Mouse (Mus musculus): ENCODE measurements at regions not wholly inside any gene's neighbourhood (a gene's known extent, or its start where the extent isn't known, plus 50 kb on each side); places are given as distances from the start of the nearest gene placed in this dataset.
"Not testable (repeated sequence)": the region's sequence is repeated elsewhere in the genome, so short reads cannot be mapped to it uniquely, and the experiment has no call there.

- no peak for DNase-seq (ENCODE audit: low spot score in 2 of 2)
Observed at GRCm38 (mm10) chr7:122820587-122821535, 144.6 kb upstream of the Rbbp6 start.

GRCm38 (mm10) chr7:122823429-122823828, 142.1 kb upstream of the Rbbp6 start:
- DNase-seq (ENCODE audit: low spot score in 2 of 2), result peak in 1 of 2 experiments; percentile 39

- no peak for DNase-seq (ENCODE audit: low spot score in 2 of 2)
Observed at GRCm38 (mm10) chr7:122839091-122839490, 126.4 kb upstream of the Rbbp6 start.

- no peak for DNase-seq (ENCODE audit: low spot score in 2 of 2)
Observed at GRCm38 (mm10) chr7:122844831-122845230, 120.7 kb upstream of the Rbbp6 start.

- peak; percentile 42 to 60 for DNase-seq (ENCODE audit: low spot score in 2 of 2)
Observed at GRCm38 (mm10) chr7:122847376-122847775, 118.1 kb upstream of the Rbbp6 start.

- DNase-seq (ENCODE audit: low spot score in 2 of 2), result no peak
Observed at GRCm38 (mm10) chr7:122873386-122873785, 92.1 kb upstream of the Rbbp6 start.

- DNase-seq (ENCODE audit: low spot score in 2 of 2), result no peak
Observed at GRCm38 (mm10) chr7:122876286-122876685, 89.2 kb upstream of the Rbbp6 start.

GRCm38 (mm10) chr7:122881890-122882500, 83.5 kb upstream of the Rbbp6 start:
- not testable (repeated sequence) for DNase-seq (ENCODE audit: low spot score in 2 of 2)

GRCm38 (mm10) chr7:122886737-122887136, 78.7 kb upstream of the Rbbp6 start:
- no peak for DNase-seq (ENCODE audit: low spot score in 2 of 2)

- no peak for DNase-seq (ENCODE audit: low spot score in 2 of 2)
Observed at GRCm38 (mm10) chr7:122897148-122897547, 68.3 kb upstream of the Rbbp6 start.

- DNase-seq (ENCODE audit: low spot score in 2 of 2), result peak in 1 of 2 experiments; percentile 20
Observed at GRCm38 (mm10) chr7:122906056-122906455, 59.4 kb upstream of the Rbbp6 start.

- peak in 1 of 2 experiments; percentile 51 for DNase-seq (ENCODE audit: low spot score in 2 of 2)
Observed at GRCm38 (mm10) chr7:122909296-122909695, 56.2 kb upstream of the Rbbp6 start.
